Mouse (Mus musculus) yolk sac, embryonic 10.5 days (tissue): ENCODE results near the gene Echdc2.
"Not testable (repeated sequence)": the region's sequence is repeated elsewhere in the genome, so short reads cannot be mapped to it uniquely, and the experiment has no call there.

Source experiments
- DNase-seq: peaks from one replicate; pipeline ENCODE4 v3.0.0-alpha.2; 2017; ENCODE audit warnings: low spot score

Echdc2 gene

GRCm38 (mm10) chr4:108165152-108165895 lies at the start of gene Echdc2:
Gene Echdc2 (plus strand): TSS chr4:108165437.
- peak; percentile 72 for DNase-seq

GRCm38 (mm10) chr4:108116466-108116865 lies 48.8 kb upstream of the Echdc2 start:
- no peak for DNase-seq

- no peak for DNase-seq
Observed at GRCm38 (mm10) chr4:108117488-108117887, 47.7 kb upstream of the Echdc2 start.

DNA sequence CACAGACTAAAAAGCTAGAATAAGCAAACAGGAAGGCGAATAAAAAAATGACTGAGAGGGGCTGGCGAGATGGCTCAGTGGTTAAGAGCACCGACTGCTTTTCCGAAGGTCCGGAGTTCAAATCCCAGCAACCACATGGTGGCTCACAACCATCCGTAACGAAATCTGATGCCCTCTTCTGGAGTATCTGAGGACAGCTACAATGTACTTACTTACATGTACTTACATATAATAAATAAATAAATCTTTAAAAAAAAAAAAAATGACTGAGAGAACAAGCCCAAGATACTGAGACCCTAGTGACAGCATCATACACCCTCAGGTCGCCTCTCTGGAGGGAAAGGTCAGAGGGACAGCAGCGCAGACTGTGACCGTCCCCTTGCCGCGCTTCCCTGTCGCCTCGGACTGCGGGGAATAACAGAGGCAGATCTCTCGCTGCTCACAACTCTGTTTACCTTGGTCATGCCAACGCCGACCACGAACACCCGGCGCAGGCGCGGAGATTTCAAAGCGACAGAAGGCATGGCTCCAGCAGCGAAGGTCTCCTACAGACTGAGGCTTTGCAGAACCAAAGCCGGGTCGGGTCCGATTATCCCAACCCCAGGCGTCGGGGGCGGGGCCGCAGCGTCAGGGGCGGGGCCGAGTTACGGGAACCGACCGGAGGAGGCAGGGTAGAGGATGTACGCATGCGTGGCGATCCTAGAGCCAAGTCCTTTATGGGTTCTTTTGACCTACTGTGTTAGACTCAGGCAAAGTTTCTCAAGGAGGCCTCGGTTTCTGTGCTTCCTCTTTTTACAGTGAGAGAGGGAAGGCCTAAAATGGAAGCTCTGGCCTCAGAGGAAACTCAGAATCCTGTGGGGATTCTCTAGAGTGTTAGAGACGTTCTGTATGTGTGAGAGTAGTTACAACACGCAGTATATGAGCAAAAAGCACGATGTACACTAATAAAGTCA lies 47.0 kb upstream of the Echdc2 start:
- DNase-seq: peak; percentile 90

DNA sequence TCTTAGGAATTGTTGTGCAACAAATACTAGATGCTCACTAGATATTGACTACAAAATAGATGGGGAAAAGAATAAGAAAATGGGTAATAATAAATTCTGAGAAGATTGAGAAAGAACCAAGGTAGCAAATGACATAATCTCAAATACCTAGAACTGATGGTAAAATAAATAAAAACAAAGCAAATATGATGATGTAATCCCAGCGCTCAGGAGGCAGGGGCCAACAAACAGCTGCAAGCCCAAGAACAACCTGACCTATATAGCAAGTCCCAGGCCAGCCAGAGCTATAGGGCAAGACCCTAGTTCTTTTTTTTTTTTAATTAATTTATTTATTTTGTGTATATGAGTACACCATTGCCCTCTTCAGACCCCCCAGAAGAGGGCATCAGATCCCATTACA lies 41.1 kb upstream of the Echdc2 start:
- no peak for DNase-seq

- DNase-seq: no peak
Observed at GRCm38 (mm10) chr4:108126260-108126659, 39.0 kb upstream of the Echdc2 start.

DNA sequence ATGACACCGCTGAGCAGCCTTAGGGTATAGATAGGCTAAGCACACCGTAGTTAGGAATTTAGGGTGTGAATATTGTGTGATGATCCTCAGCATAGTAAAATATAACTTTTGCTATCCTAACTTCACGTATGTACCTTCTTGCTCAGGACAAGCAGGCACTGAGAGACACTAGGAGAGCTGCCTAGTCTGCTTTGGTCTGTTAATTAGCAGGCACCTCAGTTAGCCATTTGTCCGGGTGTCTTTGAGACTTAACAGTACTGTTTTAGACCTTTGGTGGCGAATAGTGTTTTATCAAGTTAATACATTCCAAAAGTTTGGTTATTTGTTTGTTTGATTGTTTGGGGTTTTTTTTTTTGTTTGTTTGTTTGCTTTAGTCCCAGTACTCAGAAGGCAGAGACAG lies 37.7 kb upstream of the Echdc2 start:
- DNase-seq: no peak

DNA sequence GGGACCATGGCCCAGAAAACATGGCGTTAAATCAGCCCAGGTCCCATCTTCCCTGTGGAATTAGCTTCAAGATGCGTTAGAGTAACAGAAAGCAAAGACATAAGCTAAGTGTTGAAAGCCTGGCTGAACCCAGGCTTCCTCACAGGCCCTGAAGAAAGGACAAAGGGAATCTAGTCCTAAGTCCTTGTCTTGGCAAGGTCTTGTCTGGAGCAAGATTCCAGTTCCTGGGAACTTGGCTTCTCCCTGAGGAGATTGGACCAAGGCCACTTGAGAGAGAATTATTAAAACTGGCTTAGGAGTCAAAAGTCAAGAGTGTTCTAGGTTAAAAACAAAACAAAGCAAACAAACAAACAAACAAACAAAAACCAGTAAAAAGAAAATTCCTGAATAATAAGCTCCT lies 36.9 kb upstream of the Echdc2 start:
- no peak for DNase-seq

DNA sequence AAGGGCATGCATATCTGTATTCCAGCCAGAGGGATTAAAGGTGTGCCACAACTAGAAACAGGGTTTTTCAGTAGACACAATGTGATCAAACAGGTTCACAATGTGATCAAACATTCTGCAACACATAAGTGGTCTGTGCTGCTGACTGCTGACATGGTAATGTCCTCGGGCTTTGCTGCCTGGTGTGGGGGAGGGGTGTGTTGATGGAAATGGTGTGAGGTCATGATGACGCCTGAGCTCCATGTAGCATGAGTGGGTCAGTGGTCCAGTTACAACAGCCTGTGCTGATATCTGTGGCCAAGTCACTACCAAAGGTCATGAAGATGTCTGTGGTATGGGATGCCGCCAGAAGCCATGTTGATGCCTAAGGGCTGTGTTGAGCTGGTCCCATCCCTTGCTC lies 34.8 kb upstream of the Echdc2 start:
- no peak for DNase-seq

DNA sequence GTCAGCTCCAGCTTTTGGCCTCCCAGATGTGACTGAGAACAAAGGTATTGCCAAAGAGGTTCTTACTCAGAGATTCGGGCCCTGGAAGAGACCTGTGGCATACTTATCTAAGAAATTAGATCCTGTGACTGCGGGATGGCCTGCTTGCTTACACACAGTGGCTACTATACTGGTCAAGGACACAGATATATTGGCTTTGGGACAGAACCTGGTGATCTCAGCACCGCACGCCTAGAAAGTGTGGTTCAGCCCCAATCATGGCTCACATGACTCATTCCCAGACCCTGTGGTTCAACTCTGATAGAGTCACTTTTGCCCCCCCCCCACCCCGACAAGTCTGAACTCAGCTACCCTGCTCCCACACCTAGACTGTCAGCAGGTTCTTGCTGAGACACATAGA lies 28.3 kb upstream of the Echdc2 start:
- DNase-seq: no peak

DNA sequence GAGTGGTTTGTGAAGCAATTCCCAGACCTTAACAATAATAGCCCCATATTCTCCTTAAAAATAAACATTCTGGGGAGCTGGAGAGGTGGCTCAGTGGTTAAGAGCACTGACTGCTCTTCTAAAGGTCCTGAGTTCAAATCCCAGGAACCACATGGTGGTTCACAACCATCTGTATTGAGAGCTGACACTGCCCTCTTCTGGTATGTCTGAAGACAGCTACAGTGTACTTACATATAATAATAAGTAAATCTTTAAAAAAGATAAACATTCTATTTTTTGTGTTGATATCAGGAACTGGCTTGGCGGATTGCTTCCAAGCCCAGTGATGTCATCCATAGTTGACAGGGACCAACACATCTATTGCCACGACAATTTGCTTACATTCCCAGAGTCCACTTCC lies 22.1 kb upstream of the Echdc2 start:
- not testable (repeated sequence) for DNase-seq

GRCm38 (mm10) chr4:108143778-108144177 lies 21.5 kb upstream of the Echdc2 start:
- DNase-seq: peak; percentile 27

- peak; percentile 44 for DNase-seq
Observed at GRCm38 (mm10) chr4:108144880-108145279, 20.4 kb upstream of the Echdc2 start, which contains the start of gene Scp2. Gene Scp2 (minus strand): TSS chr4:108144998.

- DNase-seq: not testable (repeated sequence)
Observed at GRCm38 (mm10) chr4:108145554-108145953, 19.7 kb upstream of the Echdc2 start.

GRCm38 (mm10) chr4:108155141-108155540 lies 10.1 kb upstream of the Echdc2 start:
- not testable (repeated sequence) for DNase-seq

- DNase-seq: no peak
Observed at GRCm38 (mm10) chr4:108161936-108162335, 3.3 kb upstream of the Echdc2 start.

DNA sequence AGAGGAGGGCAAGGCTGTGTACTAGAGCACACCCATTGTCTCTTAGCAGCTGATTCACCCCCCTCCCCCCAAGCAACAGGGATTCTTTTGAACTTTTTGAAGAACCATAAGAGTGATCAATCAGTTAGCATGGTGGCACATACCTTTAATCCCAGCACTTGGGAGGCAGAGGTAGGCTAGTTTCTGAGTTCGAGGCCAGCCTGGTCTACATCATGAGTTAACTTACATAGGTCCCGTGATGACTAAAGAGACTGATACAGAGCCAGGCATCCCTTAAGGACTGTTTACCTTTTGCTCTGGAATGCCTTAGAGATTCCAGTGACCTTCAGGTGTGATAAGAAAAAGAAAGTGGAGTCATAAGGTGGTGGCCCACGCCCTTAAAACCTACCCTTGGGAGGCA lies 1.9 kb upstream of the Echdc2 start:
- peak; percentile 22 for DNase-seq

DNA sequence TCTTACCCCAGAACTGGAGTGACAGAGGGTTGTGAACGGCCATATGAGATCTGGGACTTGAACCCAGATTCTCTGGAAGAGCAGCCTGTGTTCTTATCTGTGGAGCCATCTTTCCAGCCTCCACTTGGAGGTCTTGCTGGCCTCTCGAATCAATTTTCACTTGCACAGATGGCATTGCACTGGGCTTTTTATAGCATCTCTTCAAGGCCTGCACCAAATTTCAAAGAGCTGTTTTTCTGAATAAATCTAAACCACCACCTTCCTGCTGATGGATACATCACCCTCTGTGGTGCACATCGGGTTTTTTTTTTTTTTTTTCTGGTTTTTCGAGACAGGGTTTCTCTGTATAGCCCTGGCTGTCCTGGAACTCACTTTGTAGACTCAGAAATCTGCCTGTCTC lies 1.6 kb downstream of the Echdc2 start:
- no peak for DNase-seq

DNA sequence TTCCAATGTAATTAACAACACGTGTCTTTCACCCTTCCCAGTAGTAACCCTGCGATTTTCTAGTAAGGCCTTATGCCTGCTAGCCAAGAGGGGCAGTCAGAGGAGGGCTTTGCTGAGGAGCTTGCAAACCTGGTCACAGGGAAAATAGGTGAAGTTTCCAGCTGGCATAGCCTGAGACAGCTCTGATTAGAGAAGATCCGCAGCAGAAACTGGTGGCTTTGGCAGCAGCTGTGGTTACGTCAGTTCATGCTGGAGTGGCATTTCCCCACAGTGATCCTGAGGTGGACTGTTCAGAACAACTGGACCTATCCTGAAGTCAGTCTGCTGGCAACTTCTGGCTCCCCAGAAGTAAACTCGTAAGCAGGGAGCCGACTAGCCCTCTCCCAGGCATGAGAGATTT lies 2.8 kb downstream of the Echdc2 start:
- DNase-seq: no peak

GRCm38 (mm10) chr4:108182278-108182677 lies 17.0 kb downstream of the Echdc2 start:
- no peak for DNase-seq

- no peak for DNase-seq
Observed at GRCm38 (mm10) chr4:108192821-108193323, 27.6 kb downstream of the Echdc2 start.

DNA sequence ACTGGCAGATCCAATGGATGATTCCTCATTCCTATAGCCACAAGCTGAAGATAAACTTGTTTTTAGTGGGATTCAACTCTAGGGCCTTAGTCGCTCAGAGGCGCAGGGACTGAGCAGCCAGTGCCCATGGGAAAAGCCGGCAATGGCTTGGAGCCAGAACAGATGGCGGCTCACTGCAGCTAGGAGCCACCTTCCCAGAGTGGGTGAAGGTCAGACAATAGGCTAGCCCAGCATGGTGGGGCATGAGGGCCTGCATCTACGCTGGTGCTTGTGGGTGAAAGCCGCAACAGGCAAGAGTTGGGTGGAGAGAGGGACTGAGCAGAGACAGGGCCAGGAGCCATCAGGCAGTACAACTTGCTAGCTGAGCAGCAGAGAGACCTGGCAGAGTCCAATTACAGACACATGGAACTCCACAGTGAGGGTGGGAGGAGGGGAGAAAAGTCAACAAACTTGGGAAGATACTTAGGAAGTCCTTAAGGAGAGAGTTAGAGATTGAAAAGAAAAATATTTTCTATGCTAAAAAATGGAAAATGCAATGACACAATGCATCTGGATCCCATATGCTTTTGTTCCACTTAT lies 31.1 kb downstream of the Echdc2 start:
- peak; percentile 29 for DNase-seq
